Mouse (Mus musculus): Measurements from ENCODE around the gene Slc25a16. TPM values are rescaled to one million over a fixed set of nuclear protein-coding genes. Genes with fewer than 3 reads are reported as not detected.

Slc25a16 gene
- 8.8 and 20.5 TPM in 2 replicates for polyA plus RNA-seq (2012; ENCODE audit: low replicate concordance)

GRCm38 (mm10) chr10:62919925-62920765, at the start of gene Slc25a16:
Gene Slc25a16, plus strand, starts transcription at chr10:62920633.

GRCm38 (mm10) chr10:62908896-62909295, 11.5 kb upstream of the Slc25a16 start, which contains the start of gene Tet1:
Gene Tet1, minus strand, starts transcription at chr10:62908996.

GRCm38 (mm10) chr10:62946738-62947471, 26.5 kb downstream of the Slc25a16 start, which contains the start of gene Dna2:
Gene Dna2, plus strand, starts transcription at chr10:62947026.

GRCm38 (mm10) chr10:62980039-62980954, 59.9 kb downstream of the Slc25a16 start, which contains the start of gene Rufy2:
Gene Rufy2, plus strand, starts transcription at chr10:62980223.

Other genes with a start within 250 kb of the Slc25a16 start
- gene Stox1, start 194.5 kb upstream of the Slc25a16 start, polyA plus RNA-seq (2012; ENCODE audit: low replicate concordance), result 0.04 and 0.06 TPM in 2 replicates
- 2.2 and 13.8 TPM in 2 replicates for gene Ccar1, start 128.3 kb upstream of the Slc25a16 start, polyA plus RNA-seq (2012; ENCODE audit: low replicate concordance)
- gene Tet1, start 11.6 kb upstream of the Slc25a16 start, polyA plus RNA-seq (2012; ENCODE audit: low replicate concordance), result 0.08 and 0.39 TPM in 2 replicates
- gene Dna2, start 26.4 kb downstream of the Slc25a16 start, polyA plus RNA-seq (2012; ENCODE audit: low replicate concordance), result 6.0 and 9.1 TPM in 2 replicates
- gene Rufy2, start 59.6 kb downstream of the Slc25a16 start, polyA plus RNA-seq (2012; ENCODE audit: low replicate concordance), result 3.9 and 4.1 TPM in 2 replicates
- 15.2 and 16.7 TPM in 2 replicates for gene Hnrnph3, start 103.6 kb downstream of the Slc25a16 start, polyA plus RNA-seq (2012; ENCODE audit: low replicate concordance)
- gene Pbld2, start 103.7 kb downstream of the Slc25a16 start, polyA plus RNA-seq (2012; ENCODE audit: low replicate concordance), result not detected in 2 replicates
- not detected in 2 replicates for gene Pbld1, start 139.5 kb downstream of the Slc25a16 start, polyA plus RNA-seq (2012; ENCODE audit: low replicate concordance)
- not detected in 2 replicates for gene Atoh7, start 179.0 kb downstream of the Slc25a16 start, polyA plus RNA-seq (2012; ENCODE audit: low replicate concordance)

Data from hematopoietic multipotent progenitor cell, adult 10-12 weeks (in vitro differentiated cells).